Mouse (Mus musculus): ENCODE data around the gene Hist1h2be.

GRCm38 (mm10) chr13:23576351-23576881 is 44.5 kb downstream of the Hist1h2be start:
- TF ChIP-seq CTCF (IDR thresholded peaks at IDR 0.05; ENCODE audit: control insufficient read depth, insufficient read depth, low read length) (no peak), POLR2A (IDR thresholded peaks at IDR 0.05; ENCODE audit: borderline replicate concordance, control insufficient read depth, low read depth, low read length) (no peak)
